In the genomic region with DNA sequence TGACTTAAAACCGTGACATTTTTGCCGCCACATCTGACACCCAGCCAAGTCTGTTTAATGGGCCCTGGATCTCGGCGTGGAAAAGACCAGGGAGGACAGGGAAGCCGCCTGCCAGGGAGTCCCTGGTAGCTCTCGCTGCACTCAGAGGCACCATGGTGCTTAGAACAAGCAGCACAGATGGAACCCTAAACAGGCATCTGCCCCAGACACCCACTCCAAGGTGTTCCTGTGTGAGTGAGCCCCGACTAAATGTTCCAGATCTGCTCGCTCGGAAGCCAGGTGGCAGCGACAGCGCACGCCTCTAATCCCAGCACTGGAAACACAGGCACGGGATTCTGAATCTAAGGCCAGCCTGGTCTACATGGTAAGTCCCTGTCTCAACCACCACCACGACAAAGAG, we compare ENCODE assay signal across 31 mouse cellular contexts. TPM values are rescaled to one million over a fixed set of nuclear protein-coding genes. Genes with fewer than 3 reads are reported as not detected.
DNase-seq lines count a peak whose midpoint lies in the region; TF ChIP-seq lines count a peak whose summit lies in the region.
"Had no signal": no experiment of that assay in that cellular context is flagged by ENCODE, and none has a peak within 500 bp of the region (broad histone marks: within the 10 kb centered on the region; RNA-seq: fewer than 3 reads in every experiment).

No protein-coding gene starts in this region.

- peaks cover 58% of the 10 kb centered on the region for H3K36me3 ChIP-seq in embryonic facial prominence, embryonic 10.5 days (replicated peaks)

- no peaks in the 10 kb centered on the region for H3K9me3 ChIP-seq in embryonic facial prominence, embryonic 10.5 days
- H3K9me3 ChIP-seq: G1E; intestine, embryonic 15.5 days; kidney, embryonic 15.5 days; limb, embryonic 15.5 days; liver, embryonic 15.5 days; lung, embryonic 15.5 days had no signal

- DNase-seq in left cerebral cortex, postnatal 25 days (ENCODE audit: low spot score in 2 of 2) = peak; percentile 34 to 63
- no peak for DNase-seq in left cerebral cortex, postnatal 4 days
- no peak for DNase-seq in embryonic facial prominence, embryonic 10.5 days (ENCODE audit: low spot score)
- DNase-seq in layer of hippocampus, adult 18-20 months (ENCODE audit: low spot score in 2 of 2) = peak; percentile 71 to 93
- DNase-seq in layer of hippocampus, postnatal 14 days (ENCODE audit: low spot score in 2 of 2) = peak; percentile 61 to 86
- DNase-seq in retina, postnatal 1 day = no peak
- no peak for DNase-seq in kidney, adult 8-10 months
- DNase-seq in gastrocnemius, adult 2 months = no peak
- DNase-seq: adrenal gland, adult 8-10 months; B cell, adult 2 months; cerebellum, adult 18-20 months; cerebellum, postnatal 14 days; heart, postnatal 36 days; kidney, postnatal 36 days; lung, postnatal 4 days; midbrain, embryonic 14.5 days had no signal

- no peak overlapping the region for H3K27ac ChIP-seq in embryonic facial prominence, embryonic 10.5 days (replicated peaks)
- no peak overlapping the region for H3K27ac ChIP-seq in gastrocnemius, adult 2 months
- H3K27ac ChIP-seq: hindbrain, embryonic 14.5 days; intestine, embryonic 15.5 days; kidney, embryonic 15.5 days; limb, embryonic 15.5 days; liver, embryonic 15.5 days; lung, embryonic 15.5 days had no signal

- TF ChIP-seq CTCF in gastrocnemius, adult 2 months (IDR thresholded peaks at IDR 0.05) = no peak

- no peaks in the 10 kb centered on the region for H3K27me3 ChIP-seq in embryonic facial prominence, embryonic 10.5 days (replicated peaks; ENCODE audit: low read depth, poor library complexity, severe bottlenecking)
- H3K27me3 ChIP-seq: CH12.LX; intestine, embryonic 15.5 days; kidney, embryonic 15.5 days; limb, embryonic 15.5 days; liver, embryonic 15.5 days; lung, embryonic 15.5 days; Patski had no signal

- 0 out of 2 replicates have a peak overlapping the region, but pooled peaks have one; percentile 9 for H3K4me3 ChIP-seq in embryonic facial prominence, embryonic 10.5 days
- no peak overlapping the region for H3K4me3 ChIP-seq in gastrocnemius, adult 2 months
- H3K4me3 ChIP-seq: intestine, embryonic 15.5 days; kidney, embryonic 15.5 days; limb, embryonic 15.5 days; liver, embryonic 15.5 days; lung, embryonic 15.5 days had no signal

- WGBS in embryonic facial prominence, embryonic 10.5 days = 88% methylated on average over 14 of the region's 14 CpGs

- peaks cover 22% of the 10 kb centered on the region for H3K4me1 ChIP-seq in embryonic facial prominence, embryonic 10.5 days

- intact Hi-C loops in left cerebral cortex, postnatal 25 days (cut with DNase I) = loop anchor here (5.0 kb wide), 1 partner anchor 37 kb away; the partner anchor contains the start of gene Zfp598
- intact Hi-C loops in left cerebral cortex, postnatal 4 days (cut with DNase I) = no loop called here
- intact Hi-C loops in gastrocnemius, adult 2 months (cut with DNase I) = loop anchor here (5.0 kb wide), 1 partner anchor 103 kb away; the partner anchor contains the start of gene Traf7

RNA-seq across cellular contexts. Expression of gene Tsc2, which starts 2.4 kb away (rescaled TPM):
- 100 to 1,000 TPM; 136 to 150 TPM for total RNA-seq in left cerebral cortex, postnatal 25 days (2021)
- 100 to 1,000 TPM; 152 to 158 TPM for total RNA-seq in left cerebral cortex, postnatal 4 days (2021)
- polyA plus RNA-seq in embryonic facial prominence, embryonic 10.5 days (2016; fragmentation: Nextera tagmentation; extraction: Ambion mirVana) = 70.2 and 70.4 TPM in 2 replicates
- 100 to 1,000 TPM; 182 to 189 TPM for total RNA-seq in layer of hippocampus, adult 18-20 months (2021)
- total RNA-seq in layer of hippocampus, postnatal 14 days (2021) = 100 to 1,000 TPM; 160 to 162 TPM
- total RNA-seq in gastrocnemius, adult 2 months (2021) = 10 to 100 TPM; 84.9 to 90.4 TPM

RNA-seq across cellular contexts. Expression of gene Nthl1, which starts 2.4 kb away (rescaled TPM):
- 1 to 10 TPM; 3.3 to 6.5 TPM for total RNA-seq in left cerebral cortex, postnatal 25 days (2021)
- 1 to 10 TPM; 7.0 to 8.5 TPM for total RNA-seq in left cerebral cortex, postnatal 4 days (2021)
- 22.4 and 27.3 TPM in 2 replicates for polyA plus RNA-seq in embryonic facial prominence, embryonic 10.5 days (2016; fragmentation: Nextera tagmentation; extraction: Ambion mirVana)
- 1 to 10 TPM; 4.9 to 6.1 TPM for total RNA-seq in layer of hippocampus, adult 18-20 months (2021)
- total RNA-seq in layer of hippocampus, postnatal 14 days (2021) = 1 to 10 TPM; 3.9 to 5.3 TPM
- 1 to 10 TPM; 2.6 to 3.4 TPM for total RNA-seq in gastrocnemius, adult 2 months (2021)

RNA-seq across cellular contexts. Expression of gene Slc9a3r2, which starts 20.1 kb away (rescaled TPM):
- total RNA-seq in left cerebral cortex, postnatal 25 days (2021) = 10 to 100 TPM; 48.0 to 49.9 TPM
- 10 to 100 TPM; 40.2 to 43.6 TPM for total RNA-seq in left cerebral cortex, postnatal 4 days (2021)
- polyA plus RNA-seq in embryonic facial prominence, embryonic 10.5 days (2016; fragmentation: Nextera tagmentation; extraction: Ambion mirVana) = 31.7 and 37.3 TPM in 2 replicates
- 10 to 100 TPM; 39.7 to 41.0 TPM for total RNA-seq in layer of hippocampus, adult 18-20 months (2021)
- 10 to 100 TPM; 47.9 to 52.4 TPM for total RNA-seq in layer of hippocampus, postnatal 14 days (2021)
- total RNA-seq in gastrocnemius, adult 2 months (2021) = 10 to 100 TPM; 27.8 to 52.9 TPM

RNA-seq across cellular contexts. Expression of gene Npw, which starts 28.2 kb away (rescaled TPM):
- 1 to 10 TPM in 1 of 2 experiments, not detected in 1; 1.2 TPM for total RNA-seq in left cerebral cortex, postnatal 25 days (2021)
- total RNA-seq in left cerebral cortex, postnatal 4 days (2021) = under 1 TPM in 1 of 2 experiments, not detected in 1; 0.66 TPM
- polyA plus RNA-seq in embryonic facial prominence, embryonic 10.5 days (2016; fragmentation: Nextera tagmentation; extraction: Ambion mirVana) = not detected in 2 replicates
- 1 to 10 TPM; 1.3 to 2.0 TPM for total RNA-seq in layer of hippocampus, adult 18-20 months (2021)
- 1 to 10 TPM; 3.7 to 3.9 TPM for total RNA-seq in layer of hippocampus, postnatal 14 days (2021)
- total RNA-seq in gastrocnemius, adult 2 months (2021) = not detected
- total RNA-seq: adrenal gland, adult 8-10 months; CH12.LX; G1E; gastrocnemius, postnatal 4 days; heart, adult 8-10 months; heart, postnatal 36 days; megakaryocyte-erythroid progenitor cell, adult 5-6 weeks had no signal
- polyA plus RNA-seq: forebrain, embryonic 14.5 days; G1E; heart, embryonic 14.5 days; limb, embryonic 15.5 days; midbrain, embryonic 14.5 days; neural tube, embryonic 11.5 days; Patski had no signal

RNA-seq across cellular contexts. Expression of gene Zfp598, which starts 39.4 kb away (rescaled TPM):
- 10 to 100 TPM; 38.5 to 39.3 TPM for total RNA-seq in left cerebral cortex, postnatal 25 days (2021)
- total RNA-seq in left cerebral cortex, postnatal 4 days (2021) = 10 to 100 TPM; 45.5 to 48.5 TPM
- polyA plus RNA-seq in embryonic facial prominence, embryonic 10.5 days (2016; fragmentation: Nextera tagmentation; extraction: Ambion mirVana) = 29.0 and 30.4 TPM in 2 replicates
- total RNA-seq in layer of hippocampus, adult 18-20 months (2021) = 10 to 100 TPM; 39.6 to 42.8 TPM
- total RNA-seq in layer of hippocampus, postnatal 14 days (2021) = 10 to 100 TPM; 36.5 to 40.7 TPM
- 10 to 100 TPM; 22.1 to 24.5 TPM for total RNA-seq in gastrocnemius, adult 2 months (2021)

Comparison
In these comparisons a context has a peak if more than half of its experiments do, and no peak if none do; other contexts are left out.
1. DNase-seq: peak in left cerebral cortex, postnatal 25 days (2 of 2), layer of hippocampus, adult 18-20 months (2 of 2) and layer of hippocampus, postnatal 14 days (2 of 2); none in left cerebral cortex, postnatal 4 days (single experiment), embryonic facial prominence, embryonic 10.5 days (single experiment), retina, postnatal 1 day (single experiment), kidney, adult 8-10 months (0 of 2) and gastrocnemius, adult 2 months (single experiment).